Mouse (Mus musculus) heart, postnatal 0 days (tissue): ENCODE results near the gene Yars.

Experiments
- CTCF ChIP-seq: IDR thresholded peaks from 2 replicates; pipeline ENCODE4 v1.5.1; 2016; ENCODE audit warnings: antibody characterized with exemption, control low read depth, low read depth
- EP300 ChIP-seq: IDR thresholded peaks from 2 replicates; pipeline ENCODE4 v1.6.1; 2016; ENCODE audit warnings: antibody characterized with exemption, low read depth

- no peak for TF ChIP-seq CTCF
- no peak for TF ChIP-seq EP300
Measured at GRCm38 (mm10) chr4:129251482-129252125, 62.0 kb downstream of the Yars start.
